Mouse (Mus musculus) hematopoietic stem cell, adult 5-6 weeks (primary cell): ENCODE results near the gene Fbp1. TPM values are rescaled to one million over a fixed set of nuclear protein-coding genes. Genes with fewer than 3 reads are reported as not detected.

Experiments used
- ATAC-seq, 2 experiments: fragments of 125-278 bp in 1 of 2; replicated peaks in 1 of 2; 2 replicates each; pipeline ENCODE4 v1.8.0; 2016 to 2017; ENCODE audit warnings: inconsistent platforms in 2 of 2, mild to moderate bottlenecking in 2 of 2, moderate number of reproducible peaks in 2 of 2, low read depth in 1 of 2, moderate TSS enrichment in 1 of 2; ENCODE audit not compliant: low FRiP score in 2 of 2, poor library complexity in 2 of 2, severe bottlenecking in 2 of 2, insufficient read depth in 1 of 2, low TSS enrichment in 1 of 2
- total RNA-seq: library from RNA; stranded (forward); fragments of 172-1452, 232-1000 nt; gene quantifications from 2 replicates; pipeline ENCODE4 v1.2.3, GENCODE M21; 2017

Fbp1 gene
- total RNA-seq, 1 experiment from 2014 or later, result 14.9 TPM

DNA sequence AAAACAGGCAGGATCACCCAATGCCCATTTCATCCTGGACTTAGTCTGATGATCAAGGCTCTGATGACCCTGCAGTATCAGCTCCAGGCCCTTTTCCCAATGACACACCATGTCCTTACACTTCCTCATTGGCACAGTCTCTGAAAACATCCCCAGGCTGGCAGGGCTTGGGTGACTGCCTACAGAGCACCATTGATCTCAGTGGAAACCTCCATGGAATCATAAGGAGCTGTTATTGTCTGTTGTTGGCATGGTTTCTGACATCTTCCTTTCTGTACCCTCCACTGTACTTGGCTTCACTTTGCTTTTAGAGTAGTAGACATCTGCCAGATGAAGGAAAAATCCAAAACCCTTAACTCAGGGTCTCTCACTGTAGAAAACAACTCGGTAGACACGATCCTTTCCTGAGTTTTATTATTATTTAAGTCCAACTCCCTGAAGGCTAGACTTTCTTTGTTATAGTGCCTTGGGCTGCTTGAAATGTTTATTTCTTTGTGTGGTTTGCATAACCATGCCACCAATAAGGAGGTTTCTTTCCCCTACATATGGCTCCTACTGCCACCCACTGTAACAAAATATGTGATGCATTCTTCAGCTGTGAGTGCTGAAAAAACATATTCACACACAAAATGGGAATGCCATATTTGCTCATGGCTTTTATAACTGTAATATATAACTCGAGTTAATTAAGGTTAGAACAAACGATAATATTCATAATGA lies 10.0 kb upstream of the Fbp1 start:
- no peak for ATAC-seq

DNA sequence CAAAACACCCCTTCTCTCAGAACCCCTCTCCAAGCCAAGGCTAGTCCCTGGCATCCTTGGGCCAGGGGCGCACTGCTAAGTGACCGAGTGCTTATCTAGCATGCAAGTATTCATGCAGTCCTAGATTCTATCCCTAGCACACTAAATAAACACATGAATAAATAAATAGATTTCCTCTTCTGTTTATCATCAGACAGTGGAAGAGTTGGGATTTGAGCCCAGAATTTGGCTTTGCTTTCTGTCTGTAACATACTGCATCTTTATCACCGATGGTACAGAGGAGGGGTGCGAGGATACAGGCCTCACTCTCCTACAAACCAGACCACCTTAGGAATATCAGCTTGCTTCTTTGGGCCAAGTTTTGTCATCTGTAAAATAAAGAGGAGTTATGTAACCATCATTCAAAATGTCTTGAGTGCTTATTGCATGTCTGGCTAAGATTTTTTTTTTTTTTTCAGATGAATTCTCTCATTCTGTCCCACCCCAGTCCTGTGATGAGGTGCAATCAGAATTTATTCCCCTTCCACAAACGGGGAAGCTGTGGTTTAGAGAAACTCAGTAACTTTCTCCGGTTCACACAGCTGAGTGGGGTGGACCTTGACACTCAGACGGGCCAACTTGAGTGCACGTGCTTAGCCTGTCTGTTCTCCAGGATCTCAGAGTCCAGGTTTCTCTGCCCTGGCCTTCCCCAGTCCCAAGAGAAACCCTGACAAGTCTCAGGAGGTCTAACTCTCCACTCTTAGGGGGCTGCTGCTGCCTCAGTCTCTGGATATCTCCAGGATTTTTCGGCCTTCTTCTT lies 5.2 kb upstream of the Fbp1 start:
- peak; percentile 66 to 84 for ATAC-seq

DNA sequence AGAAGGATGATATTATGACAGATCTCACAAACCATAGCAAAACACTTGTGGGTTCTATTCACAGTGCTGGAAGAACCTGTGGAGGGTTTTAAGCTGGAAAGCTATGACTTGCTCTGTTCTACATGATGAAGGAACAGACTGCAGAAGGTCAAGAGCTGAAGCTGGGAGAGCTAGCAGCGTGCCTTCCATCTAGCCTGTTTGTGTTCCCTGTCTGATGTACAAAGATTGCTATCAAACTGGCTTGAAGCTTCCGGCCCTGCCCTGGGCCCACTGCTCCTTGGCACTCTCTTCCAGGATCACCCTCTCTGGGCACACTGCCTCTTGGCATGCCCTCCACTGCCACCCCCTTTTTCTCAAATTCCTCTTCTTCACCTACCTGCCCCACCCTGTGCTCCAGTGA lies 1.2 kb upstream of the Fbp1 start:
- no peak for ATAC-seq

DNA sequence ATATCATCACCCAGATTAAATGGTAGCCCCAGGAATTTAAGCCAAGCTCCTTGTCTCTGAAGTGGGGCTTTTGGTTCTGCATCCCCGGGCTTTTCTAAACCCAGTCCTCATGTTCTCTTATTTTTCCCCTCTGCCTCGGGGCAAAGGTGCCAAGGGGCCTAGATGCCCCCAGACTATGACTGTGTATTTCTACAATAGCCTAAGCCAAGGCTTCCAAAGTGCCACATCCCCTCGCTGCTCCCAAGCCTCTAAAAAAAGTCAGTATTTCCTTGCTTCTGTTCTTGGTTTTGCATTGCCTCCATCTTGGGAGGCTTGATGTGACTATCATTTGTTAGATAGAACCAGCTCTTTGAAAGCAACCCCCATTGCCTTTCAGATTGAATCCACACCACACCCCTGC lies 3.5 kb downstream of the Fbp1 start:
- ATAC-seq, result no peak

DNA sequence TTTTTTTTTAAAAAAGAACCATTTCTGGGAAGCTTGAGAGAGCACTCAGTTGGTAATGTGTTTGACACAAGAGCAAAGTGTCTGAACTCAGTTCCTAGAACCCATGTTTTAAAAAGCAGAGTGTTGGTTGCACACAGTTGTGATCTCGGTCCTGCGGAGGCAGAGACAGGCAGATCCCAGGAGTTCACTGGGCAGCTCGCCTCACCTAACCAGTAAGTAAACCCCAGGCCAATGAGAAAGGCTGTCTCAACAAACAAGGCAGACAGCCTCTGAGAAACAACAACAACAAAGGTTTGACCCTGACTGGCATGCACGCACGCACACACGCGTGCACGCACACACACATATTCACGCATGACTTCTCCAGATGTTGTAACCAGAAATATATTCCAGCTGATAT lies 4.2 kb downstream of the Fbp1 start:
- ATAC-seq, result no peak

DNA sequence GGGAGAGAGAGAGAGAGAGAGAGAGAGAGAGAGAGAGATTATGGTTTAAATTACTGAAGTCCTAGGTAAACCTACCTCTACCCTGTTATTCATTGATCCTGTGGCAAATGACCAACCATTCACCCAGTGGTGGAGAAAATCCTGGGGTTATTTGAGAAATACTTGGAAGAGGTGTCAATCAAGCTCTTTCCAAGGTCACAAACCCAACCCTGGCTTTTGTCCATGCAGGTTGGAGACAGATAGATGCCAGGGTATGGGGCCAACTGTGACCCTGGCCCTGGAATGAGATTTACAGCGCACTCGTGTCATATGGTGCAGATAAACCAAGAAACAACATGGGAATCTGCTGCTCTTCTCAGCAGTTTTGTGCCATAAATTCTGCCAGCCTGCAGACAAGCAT lies 4.6 kb downstream of the Fbp1 start:
- no peak for ATAC-seq

DNA sequence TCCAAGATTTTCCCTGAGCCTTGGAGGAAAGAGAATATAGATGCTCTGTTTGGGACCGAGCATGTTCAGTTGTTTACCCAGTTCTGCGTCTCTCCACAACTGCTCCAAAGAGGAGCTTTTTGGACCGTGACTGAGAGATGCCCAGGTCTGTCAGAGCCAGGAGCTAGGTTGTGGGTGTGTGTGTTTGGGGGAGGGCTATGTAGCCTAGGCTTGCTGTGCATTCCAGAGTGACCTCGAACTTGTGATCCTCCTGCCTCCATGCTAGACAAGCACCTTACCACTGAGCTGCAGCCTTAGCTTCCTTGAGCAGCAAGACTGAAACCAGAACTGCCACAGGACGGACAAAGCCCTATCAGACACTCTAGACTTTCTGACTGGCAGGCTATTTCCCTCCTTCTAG lies 5.2 kb downstream of the Fbp1 start:
- ATAC-seq, result no peak

DNA sequence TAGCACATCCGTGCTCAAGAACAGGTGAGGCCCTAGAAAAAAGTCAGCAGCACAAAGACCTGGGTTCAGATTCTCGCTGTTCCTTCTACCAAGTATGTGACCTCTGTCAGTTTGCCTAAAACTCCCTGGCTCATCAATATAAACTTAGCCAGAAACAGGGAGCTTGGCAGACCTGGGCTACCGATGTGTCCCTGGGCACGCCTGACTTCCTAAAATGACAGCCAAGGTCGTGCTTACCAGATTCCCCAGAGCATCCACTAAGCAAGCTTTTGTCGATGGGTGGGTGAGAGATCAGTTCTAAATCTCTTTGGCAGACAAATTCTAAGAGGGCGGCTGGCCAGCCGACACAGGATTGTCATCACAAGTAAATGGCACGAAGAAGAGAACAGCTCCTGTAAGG lies 6.7 kb downstream of the Fbp1 start:
- ATAC-seq, result no peak

DNA sequence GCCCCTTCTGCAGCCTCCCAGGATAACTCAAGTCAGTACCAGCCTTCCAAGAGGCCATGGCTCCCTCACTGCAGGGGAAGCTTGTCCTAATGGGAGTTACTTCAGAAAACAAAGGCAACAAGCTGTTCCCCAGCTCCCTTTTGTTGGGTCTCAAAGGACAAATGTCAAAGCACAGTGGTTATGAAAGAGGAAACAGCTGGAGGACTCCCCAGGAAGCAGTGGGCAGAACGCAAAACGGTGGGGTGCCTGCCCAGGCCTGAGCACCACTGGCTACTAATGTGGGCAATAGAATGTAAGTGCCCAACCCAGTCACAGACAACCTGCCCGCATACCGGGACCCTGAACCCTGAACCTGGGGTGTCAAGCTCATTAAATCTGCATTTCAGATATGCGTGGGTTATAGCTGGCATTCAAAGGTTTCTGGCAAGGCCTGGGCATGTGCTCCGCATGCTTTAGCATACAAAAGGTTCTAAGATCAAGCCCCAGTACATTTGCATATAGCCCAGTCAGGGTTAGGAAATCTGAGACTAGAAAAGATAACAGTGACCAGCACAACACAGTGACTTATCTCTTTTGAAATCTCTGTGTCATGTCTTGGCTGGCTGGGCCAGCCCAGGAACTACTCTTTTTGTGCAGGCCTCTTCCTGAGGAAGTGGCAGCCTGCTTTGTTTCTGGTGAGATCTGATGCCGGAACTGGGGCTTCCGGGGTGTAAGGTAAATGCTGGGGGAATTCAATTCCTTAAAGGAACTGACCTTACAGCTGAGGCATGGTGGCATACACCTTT lies 8.1 kb downstream of the Fbp1 start:
- peak; percentile 85 to 89 for ATAC-seq

DNA sequence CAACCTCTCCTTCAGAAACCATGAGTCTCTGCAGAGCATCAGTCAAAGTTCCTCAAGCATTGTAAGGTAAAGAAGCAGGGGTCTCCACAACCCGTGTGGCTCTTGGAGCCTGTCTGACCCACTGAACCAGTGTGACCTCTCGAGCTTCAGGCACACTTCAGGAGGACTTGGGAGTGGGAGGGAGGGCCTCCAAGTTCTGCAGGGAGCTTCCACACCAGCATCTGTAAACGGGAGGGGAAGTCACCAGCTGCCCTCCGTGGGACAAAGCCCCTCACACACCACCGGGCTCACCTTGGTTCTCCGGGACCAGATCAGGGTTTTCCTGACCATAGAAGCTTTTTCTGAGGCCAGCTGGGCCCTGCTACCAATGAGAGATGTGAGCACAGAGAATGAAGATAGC lies 8.7 kb downstream of the Fbp1 start:
- ATAC-seq, result peak in 1 of 2 experiments; percentile 0; a peak in 2 of 4 replicates

DNA sequence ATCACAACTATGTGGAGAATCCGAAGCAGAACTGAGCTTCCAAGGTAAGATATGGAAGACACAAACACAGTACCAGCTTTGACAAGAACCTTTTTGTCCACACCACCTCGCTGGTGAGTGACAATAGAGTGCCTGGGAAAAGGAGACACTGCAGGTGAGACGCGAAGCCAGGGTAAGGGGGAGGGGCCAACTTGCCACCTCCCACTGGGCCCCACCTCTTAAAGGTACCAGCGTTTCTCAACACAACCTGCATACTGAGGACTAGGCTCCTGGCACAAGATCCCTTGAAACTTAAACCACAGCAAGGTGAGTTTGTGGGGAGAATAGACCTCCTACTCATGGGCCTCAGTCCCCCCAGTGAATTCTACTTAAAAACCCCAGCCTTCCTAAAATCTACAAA lies 10.8 kb downstream of the Fbp1 start:
- no peak for ATAC-seq

DNA sequence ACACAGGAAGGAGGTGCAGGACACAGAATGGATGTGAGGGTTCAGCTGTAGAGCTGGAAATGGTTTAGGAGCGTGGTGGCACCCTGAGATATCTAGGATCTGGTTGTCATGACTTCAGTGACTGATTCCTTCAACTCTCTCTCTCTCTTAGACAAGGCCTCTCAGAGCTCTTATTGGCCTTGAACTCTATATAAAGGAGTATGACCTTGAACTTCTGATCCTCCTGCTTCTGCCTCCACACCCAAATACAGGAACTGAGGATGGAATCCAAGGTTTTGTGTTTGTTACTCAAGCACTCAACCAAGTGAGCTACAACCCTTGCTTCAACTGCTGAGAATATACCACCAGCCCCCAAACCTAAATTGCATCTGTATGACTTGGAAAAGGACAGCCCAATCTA lies 12.0 kb downstream of the Fbp1 start:
- ATAC-seq, result no peak

DNA sequence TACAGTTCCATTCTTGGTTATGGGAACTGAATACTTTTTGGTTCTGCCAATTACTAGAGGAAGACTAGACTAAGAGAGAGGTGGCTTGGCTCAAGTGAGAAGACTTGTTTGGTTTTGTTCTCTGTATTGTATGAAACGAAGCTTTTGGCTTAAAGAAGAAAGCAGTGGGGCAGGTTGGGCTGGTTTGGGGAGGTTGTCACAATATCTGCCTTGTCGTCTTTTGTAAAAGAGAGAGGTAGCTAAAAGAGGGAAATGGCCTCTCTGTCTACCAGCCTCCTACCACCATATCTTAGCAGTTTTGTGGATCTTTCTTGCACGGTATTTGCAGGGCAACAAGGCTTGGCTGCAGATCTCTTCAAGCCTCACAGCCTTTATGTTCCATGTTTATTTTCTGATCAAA lies 15.8 kb downstream of the Fbp1 start:
- no peak for ATAC-seq

DNA sequence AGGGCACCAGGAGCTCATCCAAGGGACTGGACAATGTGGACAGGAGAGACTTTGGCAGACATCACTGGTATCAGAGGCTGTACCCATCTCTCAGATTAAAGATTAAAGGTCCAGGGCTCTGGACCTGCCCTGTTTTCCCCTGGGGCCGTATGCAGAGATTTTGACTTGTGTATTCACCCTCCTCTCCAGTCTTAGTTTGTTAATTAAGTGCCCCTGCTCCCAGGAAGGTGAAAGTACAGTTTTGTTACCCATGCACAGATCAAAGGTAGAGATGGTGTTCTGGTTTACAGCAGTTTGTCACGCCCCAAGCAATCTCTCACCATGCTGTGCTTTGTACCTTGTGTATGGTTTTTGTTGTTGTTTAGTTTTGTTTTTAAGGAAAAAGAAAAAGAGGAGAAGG lies 17.5 kb downstream of the Fbp1 start:
- no peak for ATAC-seq

DNA sequence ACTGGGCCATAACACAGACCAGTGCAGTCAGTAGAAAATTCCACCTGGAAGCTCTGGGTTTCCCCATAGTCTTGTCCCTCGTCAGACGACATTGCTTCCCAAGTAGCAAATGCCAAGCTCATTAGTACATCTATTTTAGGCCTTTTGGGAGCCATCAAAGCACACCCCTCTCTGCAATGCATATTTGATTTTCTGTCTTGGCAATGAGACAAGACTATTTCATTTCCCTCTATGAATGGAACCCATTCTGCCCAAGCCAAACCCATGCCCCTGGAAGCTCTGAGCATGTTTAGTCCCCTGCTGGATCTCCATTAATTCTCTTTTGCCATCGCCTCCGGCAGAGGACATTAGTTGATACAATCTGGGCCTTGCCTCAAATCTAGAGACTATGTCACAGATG lies 21.3 kb downstream of the Fbp1 start:
- no peak for ATAC-seq

DNA sequence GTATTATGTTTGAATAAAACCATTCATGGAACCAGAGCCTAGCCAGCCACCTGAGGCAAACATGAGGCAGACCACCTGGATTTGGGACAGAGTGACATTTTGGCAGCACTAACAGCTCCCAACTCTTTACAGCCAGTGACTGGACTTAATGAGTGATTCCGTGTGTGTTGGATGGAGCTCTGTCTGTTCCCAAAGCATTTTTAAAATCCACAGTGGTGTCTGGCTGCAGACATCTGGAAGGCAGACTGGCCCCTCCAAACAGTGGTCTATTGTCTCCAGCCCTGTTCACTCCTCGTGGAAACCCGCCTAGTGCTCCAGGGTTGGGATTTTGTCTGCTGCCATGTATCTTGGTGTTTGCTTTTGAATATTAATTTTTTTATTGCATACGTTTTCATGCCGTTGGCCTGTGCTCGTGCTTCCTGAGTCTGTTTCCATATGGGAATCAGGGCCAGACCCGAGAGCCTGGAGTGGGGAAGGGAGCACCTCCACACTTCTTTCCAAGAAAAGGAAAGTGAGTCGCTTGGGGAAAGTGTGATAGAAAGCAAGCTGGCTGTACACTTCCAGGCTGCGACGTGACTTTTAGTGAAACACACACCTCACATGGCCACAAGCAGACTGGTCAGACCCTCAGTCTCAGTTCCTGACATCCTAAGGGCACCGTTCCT lies 22.3 kb downstream of the Fbp1 start:
- ATAC-seq, result no peak

DNA sequence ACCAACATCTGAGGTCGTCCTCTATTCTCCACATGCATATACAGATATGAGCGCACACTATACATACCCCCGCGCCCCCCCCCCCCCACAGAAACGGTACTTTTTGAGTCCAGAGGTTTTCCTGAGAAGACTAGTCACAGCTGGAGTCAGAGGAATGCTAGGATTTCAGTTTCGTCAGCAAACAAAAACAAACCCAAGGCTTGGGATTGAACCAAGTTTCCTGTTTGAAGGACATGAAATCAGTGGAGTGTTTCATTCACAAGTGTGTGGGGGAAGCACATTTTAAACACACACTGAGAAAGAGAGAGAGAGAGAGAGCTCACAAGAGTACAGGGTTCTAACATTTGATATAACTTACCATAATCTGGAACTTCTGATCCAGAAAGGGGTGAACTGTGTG lies 24.3 kb downstream of the Fbp1 start:
- no peak for ATAC-seq

DNA sequence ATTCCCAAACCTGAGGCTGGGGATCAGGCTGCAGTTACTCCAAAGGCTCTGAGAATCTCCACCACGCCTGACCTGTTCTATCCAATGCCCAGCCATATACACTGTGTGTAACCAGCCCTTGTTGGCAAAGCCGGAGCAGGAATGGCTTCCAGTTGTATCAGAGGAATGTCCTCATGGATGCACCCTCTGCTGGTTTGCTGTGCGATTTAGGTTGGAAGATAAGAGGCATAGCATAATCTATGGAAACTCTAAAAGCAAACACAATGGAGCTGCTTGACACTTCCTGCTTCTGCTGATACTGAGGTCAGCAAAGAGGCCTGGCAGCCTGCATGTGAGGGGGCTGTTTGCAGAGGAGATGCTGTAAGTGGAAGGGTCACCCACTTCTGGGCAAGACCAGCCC lies 25.2 kb downstream of the Fbp1 start:
- ATAC-seq, result no peak
